Mouse (Mus musculus) embryonic fibroblast, embryonic 13.5 days (primary cell): ENCODE measurements around the gene Ptgds.

Experiments used
- CTCF ChIP-seq: IDR thresholded peaks from 2 replicates; pipeline ENCODE4 v1.5.1; 2011; ENCODE audit warnings: mild to moderate bottlenecking, control low read depth, low read length, moderate library complexity, borderline replicate concordance; ENCODE audit not compliant: insufficient read depth
- POLR2A ChIP-seq: IDR thresholded peaks from 2 replicates; pipeline ENCODE4 v1.6.1; 2011; ENCODE audit warnings: low read depth, mild to moderate bottlenecking, control low read depth, low read length, moderate library complexity

- TF ChIP-seq CTCF: no peak
- no peak for TF ChIP-seq POLR2A
These were observed 15.2 kb upstream of the Ptgds start for GRCm38 (mm10) chr2:25484901-25485647.
